Mouse (Mus musculus) large intestine, adult 2 months (tissue): ENCODE results near the gene Gpx2. TPM values are rescaled to one million over a fixed set of nuclear protein-coding genes. Genes with fewer than 3 reads are reported as not detected.
A peak's percentile ranks its signal among the peaks of the same experiment; 100 is the strongest.

ENCODE experiments used
- DNase-seq: peaks from one replicate; pipeline ENCODE4 v3.0.0-alpha.2; 2012; ENCODE audit warnings: low read depth, low spot score
- WGBS: fragments of 180-500 bp; shearing (Covaris S2); methylation state at CpG from one replicate; pipeline ENCODE4 v1.1.7; 2018; 5-methylcytosine and 5-hydroxymethylcytosine counted together
- polyA plus RNA-seq: library from polyadenylated mRNA; depleted of rRNA; stranded (reverse); fragments of >200 nt; gene quantifications from 2 replicates; pipeline ENCODE4 v1.2.3, GENCODE M21; 2012; rRNA removed

Gpx2 gene
- polyA plus RNA-seq, 1 experiment: 3,512 TPM

DNA sequence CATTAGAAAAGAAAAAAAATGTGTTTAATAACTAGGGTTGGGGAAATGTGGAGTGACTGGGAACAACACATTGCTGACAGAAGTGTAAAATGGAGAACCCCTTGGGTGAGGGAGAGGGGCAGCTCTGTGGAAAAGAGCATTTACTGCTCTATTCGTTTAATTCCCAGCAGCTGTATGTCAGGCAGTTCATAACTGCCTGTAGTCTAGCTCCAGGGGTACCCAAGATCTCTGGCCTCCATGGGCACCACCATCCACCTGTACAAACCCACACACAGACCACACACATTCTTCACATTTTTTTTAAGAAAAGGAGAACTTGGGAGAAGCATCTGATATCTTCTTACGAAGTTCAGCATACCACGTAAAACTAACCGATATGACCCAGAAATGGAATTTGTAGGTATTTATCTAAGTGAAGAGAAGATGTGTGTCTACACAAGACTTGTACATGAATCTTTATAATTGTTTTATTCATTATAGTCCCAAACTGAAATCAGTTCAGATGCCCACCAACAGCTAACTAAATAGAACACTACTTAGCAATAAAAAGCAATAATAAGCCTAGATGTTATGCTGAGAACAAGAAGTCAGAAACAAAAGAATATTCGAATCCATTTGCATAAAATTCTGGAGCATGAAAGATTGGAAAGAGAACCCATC is 24.4 kb downstream of the Gpx2 start:
- WGBS: 88% methylated on average over 5 of the region's 5 CpGs
- DNase-seq: no peak

DNA sequence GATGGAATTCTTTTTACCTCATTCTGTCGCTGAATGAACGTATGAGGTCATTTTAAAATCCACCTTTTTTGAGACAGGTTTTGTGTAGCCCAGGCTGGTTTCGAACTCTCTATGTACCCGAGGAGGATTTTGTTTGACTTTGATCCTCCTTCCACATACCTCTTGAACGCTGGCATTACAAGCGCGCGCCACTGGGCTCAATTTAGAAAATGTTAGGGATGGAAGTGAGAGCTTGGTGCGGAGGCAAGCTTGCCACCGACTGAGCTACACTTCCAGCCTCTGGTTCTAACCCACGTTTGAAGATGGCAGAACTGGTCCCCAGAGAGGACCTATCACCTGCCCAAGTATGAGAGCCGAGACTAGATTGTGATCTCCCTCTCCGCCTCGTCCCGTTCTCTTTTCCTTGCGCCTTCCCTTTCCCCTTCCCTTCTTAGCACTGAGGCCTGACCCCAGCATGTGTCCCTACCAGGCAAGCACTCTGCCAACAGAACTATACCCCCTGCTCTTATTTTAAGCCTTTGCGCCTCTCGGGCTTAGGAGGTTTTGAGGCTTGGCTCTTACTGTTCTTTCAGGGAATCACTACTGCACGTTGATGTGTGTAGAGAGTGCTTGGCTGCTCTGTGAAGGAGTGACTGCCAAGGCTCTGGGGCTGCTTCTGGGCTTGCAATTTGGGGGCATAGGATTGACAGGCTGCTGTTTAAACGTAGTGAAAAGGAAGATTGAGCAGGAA is 29.3 kb downstream of the Gpx2 start:
- 27% methylated on average over 20 of the region's 20 CpGs for WGBS
- DNase-seq: no peak

DNA sequence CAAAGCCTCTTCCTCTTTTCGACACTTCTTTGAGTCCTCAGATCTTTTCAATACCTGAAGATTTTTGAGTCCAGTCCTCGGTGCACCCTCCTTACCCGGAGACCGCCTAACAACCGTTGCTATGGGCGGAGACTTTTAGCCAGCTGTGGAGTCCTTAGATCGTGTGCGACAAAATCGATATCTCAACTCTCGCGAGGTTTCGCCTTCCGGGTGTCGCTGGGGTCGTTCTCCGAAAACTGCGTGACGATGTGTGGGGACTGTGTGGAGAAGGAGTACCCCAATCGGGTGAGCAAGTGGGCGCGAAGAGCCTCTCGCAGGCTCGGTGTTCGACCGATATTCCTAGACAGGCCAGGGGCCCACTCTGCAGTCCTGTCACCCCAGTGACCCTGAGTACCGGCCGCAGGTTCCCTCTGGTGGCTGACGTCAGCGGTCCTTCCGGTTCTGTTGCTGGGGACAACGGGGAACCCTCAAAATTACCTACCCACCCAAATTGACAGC is 30.0 kb downstream of the Gpx2 start, which contains the start of the genes Churc1 and Fntb:
TSS of gene Churc1 (plus strand) at position 185 of the 498 bp plus-strand sequence.
TSS of gene Fntb (plus strand) at position 236 of the 498 bp plus-strand sequence.
- peak; percentile 97 for DNase-seq
- under 1% methylated on average over 31 of the region's 31 CpGs for WGBS

DNA sequence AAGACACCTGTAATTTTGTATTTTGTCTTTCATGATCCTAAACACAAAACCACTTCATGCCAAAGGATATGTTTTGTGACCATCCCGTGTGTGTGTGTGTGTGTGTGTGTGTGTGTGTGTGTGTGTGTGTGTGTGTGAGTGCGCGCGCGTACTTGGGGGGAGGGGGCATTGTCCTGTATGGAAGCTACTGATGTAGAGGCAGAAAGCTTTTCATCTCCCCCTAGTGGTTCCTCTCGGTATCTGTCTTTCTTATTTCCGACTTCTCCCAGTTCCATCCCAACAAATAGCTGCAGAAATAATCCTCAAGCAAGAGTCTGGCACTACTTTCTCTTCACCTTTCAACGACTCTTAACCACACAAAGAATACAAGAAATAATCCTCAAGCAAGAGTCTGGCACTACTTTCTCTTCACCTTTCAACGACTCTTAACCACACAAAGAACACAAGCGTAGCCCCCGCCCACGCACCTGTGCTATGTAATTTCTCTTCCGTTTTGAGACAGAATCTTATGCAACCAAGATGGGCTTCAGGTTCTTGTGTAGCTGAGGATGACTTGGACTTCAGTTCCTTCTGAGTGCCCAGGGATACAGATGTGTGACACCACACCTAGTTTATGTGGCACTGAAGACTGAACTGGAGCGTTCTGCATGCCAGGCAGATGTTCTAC is 42.6 kb downstream of the Gpx2 start:
- no peak for DNase-seq
- WGBS: 35% methylated on average over 14 of the region's 14 CpGs

DNA sequence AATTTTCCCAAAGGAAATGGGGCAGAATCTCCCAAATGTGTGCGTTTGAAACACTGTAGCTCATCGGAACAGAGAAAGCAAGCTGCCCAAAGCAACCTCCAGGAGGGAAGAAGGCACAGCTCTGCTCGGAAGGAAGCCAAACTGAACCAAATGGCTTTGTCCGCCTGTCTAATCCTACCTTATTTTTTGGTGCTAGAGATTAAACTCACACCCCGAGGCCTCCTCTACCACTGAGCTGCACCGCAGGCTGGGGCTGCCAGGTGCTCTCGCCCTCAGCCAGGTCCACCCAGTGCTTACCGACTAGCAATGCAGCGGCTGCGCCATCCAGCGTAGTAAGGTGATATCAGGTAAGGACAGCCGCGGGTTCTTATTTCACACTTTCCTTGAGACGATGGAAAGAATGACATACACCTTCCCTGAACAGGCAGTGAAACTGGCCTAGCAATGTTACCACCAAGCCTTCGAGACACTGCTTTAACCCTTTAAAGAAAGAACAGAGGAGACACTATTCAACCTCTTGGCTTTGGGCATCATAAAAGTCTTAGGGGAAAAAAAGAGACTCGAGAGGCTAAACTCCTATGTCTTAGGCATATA is 44.4 kb downstream of the Gpx2 start:
- WGBS: 83% methylated on average over 16 of the region's 16 CpGs
- DNase-seq: no peak

Other genes with a start within 250 kb of the Gpx2 start
- 0.40 and 0.52 TPM in 2 replicates for gene Sptb, start 85.0 kb downstream of the Gpx2 start, polyA plus RNA-seq
- gene Churc1, start 30.0 kb downstream of the Gpx2 start, polyA plus RNA-seq: 57.0 and 81.3 TPM in 2 replicates
- gene Fntb, start 30.0 kb downstream of the Gpx2 start, polyA plus RNA-seq: 31.8 and 34.9 TPM in 2 replicates
- 20.5 and 21.9 TPM in 2 replicates for gene Rab15, start 27.4 kb upstream of the Gpx2 start, polyA plus RNA-seq
- 79.5 and 85.8 TPM in 2 replicates for gene Max, start 166.6 kb upstream of the Gpx2 start, polyA plus RNA-seq